Mouse (Mus musculus) hindbrain, postnatal 0 days (tissue): Measurements from ENCODE around the gene Wwc1. TPM values are rescaled to one million over a fixed set of nuclear protein-coding genes. Genes with fewer than 3 reads are reported as not detected.
"Not testable (repeated sequence)": the region's sequence is repeated elsewhere in the genome, so short reads cannot be mapped to it uniquely, and the experiment has no call there.

Source experiments
- ATAC-seq: fragments of 200-750 bp; cut with Nextera tagmentation; 2 replicates; pipeline ENCODE4 v1.8.0; 2017; ENCODE audit warnings: mild to moderate bottlenecking, moderate TSS enrichment, moderate library complexity
- DNase-seq: peaks from one replicate; pipeline ENCODE4 v3.0.0-alpha.2; 2015; ENCODE audit warnings: low spot score
- H3K27ac ChIP-seq: fragments of 300-500 bp; sonication (generic); 2 replicates; pipeline ENCODE4 v1.5.1; 2014; ENCODE audit warnings: mild to moderate bottlenecking
- H3K27me3 ChIP-seq: fragments of 300-500 bp; sonication (generic); 2 replicates; pipeline ENCODE4 v1.6.1; 2014; ENCODE audit warnings: low read length, mixed read lengths; ENCODE audit not compliant: insufficient read depth
- H3K36me3 ChIP-seq: fragments of 300-500 bp; sonication (generic); 2 replicates; pipeline ENCODE4 v1.6.1; 2014; ENCODE audit warnings: low read length, mixed read lengths; ENCODE audit not compliant: insufficient read depth
- H3K4me1 ChIP-seq: fragments of 300-500 bp; sonication (generic); 2 replicates; pipeline ENCODE4 v1.6.1; 2014; ENCODE audit warnings: antibody characterized with exemption, low read length, mixed read lengths; ENCODE audit not compliant: insufficient read depth
- H3K4me2 ChIP-seq: fragments of 300-500 bp; sonication (generic); 2 replicates; pipeline ENCODE4 v1.6.1; 2014; ENCODE audit warnings: low read depth, mild to moderate bottlenecking, low read length, moderate library complexity, mixed read lengths
- H3K4me3 ChIP-seq: fragments of 300-500 bp; sonication (generic); 2 replicates; pipeline ENCODE4 v1.5.1; 2014; ENCODE audit warnings: low read length
- H3K9ac ChIP-seq: fragments of 300-500 bp; sonication (generic); replicated peaks from 2 replicates; pipeline ENCODE4 v1.6.1; 2014; ENCODE audit warnings: mild to moderate bottlenecking, low read length, moderate library complexity, mixed read lengths
- H3K9me3 ChIP-seq: fragments of 300-500 bp; sonication (generic); 2 replicates; pipeline ENCODE4 v1.6.1; 2016; ENCODE audit warnings: low read length, mixed read lengths
- CTCF ChIP-seq: IDR thresholded peaks from 2 replicates; pipeline ENCODE4 v1.5.1; 2016; ENCODE audit warnings: antibody characterized with exemption, control low read depth, low read depth
- WGBS: fragments of 180-500 bp; shearing (Covaris S2); extraction: QIAGEN DNeasy Blood & Tissue Kit; methylation state at CpG from one replicate; pipeline ENCODE4 v1.1.7; 2014; 5-methylcytosine and 5-hydroxymethylcytosine counted together
- polyA plus RNA-seq: library from polyadenylated mRNA; unstranded; fragments of >200 nt; fragmentation: Nextera tagmentation; extraction: Ambion mirVana; gene quantifications from 2 replicates; pipeline ENCODE4 v1.2.1, GENCODE M21; 2015
- total RNA-seq: library from RNA; depleted of rRNA; stranded (reverse); fragments of >200 nt; gene quantifications from 2 replicates; pipeline ENCODE4 v1.2.3, GENCODE M21; 2014

Gene Wwc1
- total and polyA plus RNA-seq, 2 experiments from 2014 or later = 9.0 to 17.8 TPM

GRCm38 (mm10) chr11:35856359-35857040 lies 123.8 kb downstream of the Wwc1 start:
- Histone ChIP-seq H3K4me3 (no peak overlapping the region), H3K4me1 (peaks cover 10% of the 10 kb centered on the region), H3K27me3 (no peaks in the 10 kb centered on the region), H3K9ac (no peak overlapping the region; the same call in 1 of the 2 replicates), H3K9me3 (no peaks in the 10 kb centered on the region), H3K4me2 (no peak overlapping the region), H3K36me3 (0 out of 2 replicates have a peak, but pooled peaks cover 8% of the 10 kb centered on the region), H3K27ac (peak overlapping the region; percentile 82)
- peak; percentile 90 for DNase-seq
- TF ChIP-seq CTCF = no peak
- ATAC-seq = peak; percentile 91
- 13% methylated on average over 11 of the region's 11 CpGs for WGBS

GRCm38 (mm10) chr11:35855567-35855966 lies 124.8 kb downstream of the Wwc1 start:
- peaks cover 10% of the 10 kb centered on the region for H3K4me1 ChIP-seq
- 34% methylated on average over 7 of the region's 9 CpGs for WGBS
- H3K4me2 ChIP-seq = no peak overlapping the region
- H3K27me3 ChIP-seq = no peaks in the 10 kb centered on the region
- no peak for ATAC-seq
- no peaks in the 10 kb centered on the region for H3K9me3 ChIP-seq
- peak overlapping the region; percentile 82; the same call in 1 of the 2 replicates for H3K27ac ChIP-seq
- H3K36me3 ChIP-seq = 0 out of 2 replicates have a peak, but pooled peaks cover 8% of the 10 kb centered on the region
- no peak for DNase-seq
- H3K4me3 ChIP-seq = no peak overlapping the region
- TF ChIP-seq CTCF = no peak
- H3K9ac ChIP-seq = no peak overlapping the region; the same call in 1 of the 2 replicates

GRCm38 (mm10) chr11:35854941-35855340 lies 125.4 kb downstream of the Wwc1 start:
- DNase-seq = peak; percentile 46
- 36% methylated on average over 5 of the region's 5 CpGs for WGBS
- H3K4me3 ChIP-seq = no peak overlapping the region
- H3K9me3 ChIP-seq = no peaks in the 10 kb centered on the region
- H3K36me3 ChIP-seq = 0 out of 2 replicates have a peak, but pooled peaks cover 3% of the 10 kb centered on the region
- H3K27me3 ChIP-seq = no peaks in the 10 kb centered on the region
- TF ChIP-seq CTCF = no peak
- peaks cover 10% of the 10 kb centered on the region for H3K4me1 ChIP-seq
- H3K27ac ChIP-seq = peak overlapping the region; percentile 54; the same call in 1 of the 2 replicates
- 0 out of 2 replicates have a peak overlapping the region, but pooled peaks have one; percentile 5 for H3K9ac ChIP-seq
- H3K4me2 ChIP-seq = no peak overlapping the region
- ATAC-seq = peak; percentile 31

- H3K27me3 ChIP-seq = no peaks in the 10 kb centered on the region
- no peaks in the 10 kb centered on the region for H3K36me3 ChIP-seq
- peaks cover 10% of the 10 kb centered on the region for H3K4me1 ChIP-seq
- no peaks in the 10 kb centered on the region for H3K9me3 ChIP-seq
- DNase-seq (no peak), ATAC-seq (no peak)
- peak; percentile 32 for TF ChIP-seq CTCF
- H3K4me3 ChIP-seq = no peak overlapping the region
- over 99% methylated on average over 4 of the region's 4 CpGs for WGBS
- no peak overlapping the region for H3K9ac ChIP-seq
- H3K4me2 ChIP-seq = no peak overlapping the region
- no peak overlapping the region for H3K27ac ChIP-seq
Observed at GRCm38 (mm10) chr11:35853651-35854050, 126.7 kb downstream of the Wwc1 start.

GRCm38 (mm10) chr11:35852731-35853130 lies 127.6 kb downstream of the Wwc1 start:
- WGBS = 49% methylated on average over 4 of the region's 4 CpGs
- DNase-seq = peak; percentile 73
- no peaks in the 10 kb centered on the region for H3K36me3 ChIP-seq
- no peak overlapping the region for H3K4me2 ChIP-seq
- no peak overlapping the region for H3K9ac ChIP-seq
- peak; percentile 67 for TF ChIP-seq CTCF
- no peaks in the 10 kb centered on the region for H3K27me3 ChIP-seq
- no peak overlapping the region for H3K27ac ChIP-seq
- H3K4me1 ChIP-seq = peaks cover 10% of the 10 kb centered on the region
- H3K4me3 ChIP-seq = no peak overlapping the region
- no peaks in the 10 kb centered on the region for H3K9me3 ChIP-seq
- ATAC-seq = no peak

GRCm38 (mm10) chr11:35844299-35844698 lies 136.0 kb downstream of the Wwc1 start:
- Histone ChIP-seq H3K27me3 (no peaks in the 10 kb centered on the region), H3K4me3 (no peak overlapping the region), H3K27ac (no peak overlapping the region), H3K4me1 (no peaks in the 10 kb centered on the region), H3K9me3 (no peaks in the 10 kb centered on the region), H3K36me3 (peaks cover 5% of the 10 kb centered on the region; the same call in 1 of the 2 replicates), H3K4me2 (no peak overlapping the region), H3K9ac (no peak overlapping the region)
- TF ChIP-seq CTCF = no peak
- 89% methylated on average over 9 of the region's 9 CpGs for WGBS
- ATAC-seq = no peak
- no peak for DNase-seq

GRCm38 (mm10) chr11:35842560-35842959 lies 137.8 kb downstream of the Wwc1 start:
- H3K27me3 ChIP-seq, H3K9ac ChIP-seq, ATAC-seq, H3K4me1 ChIP-seq, DNase-seq, H3K4me2 ChIP-seq, H3K9me3 ChIP-seq, H3K4me3 ChIP-seq, H3K36me3 ChIP-seq, H3K27ac ChIP-seq: not testable (repeated sequence)
- 0 out of 2 replicates have a peak, but pooled peaks have one; percentile 12 for TF ChIP-seq CTCF
- 83% methylated on average over 4 of the region's 4 CpGs for WGBS
